Mouse (Mus musculus): Measurements from ENCODE around the gene Ppp1r3f.

GRCm38 (mm10) chrX:7606783-7607182 lies 32.7 kb upstream of the Ppp1r3f start, which contains the start of gene Cacna1f:
- TF ChIP-seq POLR2A (IDR thresholded peaks at IDR 0.05; ENCODE audit: insufficient read depth, low read length): no peak
- TF ChIP-seq EP300 (IDR thresholded peaks at IDR 0.05; ENCODE audit: insufficient read depth, low read depth, low read length): no peak
- no peak for TF ChIP-seq CTCF (IDR thresholded peaks at IDR 0.05; ENCODE audit: low read depth, low read length)

Measured in ES-Bruce4 (cell line).